Mouse (Mus musculus) c-Kit-positive CD71-negative TER-119-negative erythroid progenitor cells, embryonic 14.5 days (primary cell): ENCODE measurements around the gene Cfap161.

Source experiments
- DNase-seq: peaks from one replicate; pipeline ENCODE4 v3.0.0-alpha.2; 2013; ENCODE audit warnings: low read depth

The Cfap161 gene

DNA sequence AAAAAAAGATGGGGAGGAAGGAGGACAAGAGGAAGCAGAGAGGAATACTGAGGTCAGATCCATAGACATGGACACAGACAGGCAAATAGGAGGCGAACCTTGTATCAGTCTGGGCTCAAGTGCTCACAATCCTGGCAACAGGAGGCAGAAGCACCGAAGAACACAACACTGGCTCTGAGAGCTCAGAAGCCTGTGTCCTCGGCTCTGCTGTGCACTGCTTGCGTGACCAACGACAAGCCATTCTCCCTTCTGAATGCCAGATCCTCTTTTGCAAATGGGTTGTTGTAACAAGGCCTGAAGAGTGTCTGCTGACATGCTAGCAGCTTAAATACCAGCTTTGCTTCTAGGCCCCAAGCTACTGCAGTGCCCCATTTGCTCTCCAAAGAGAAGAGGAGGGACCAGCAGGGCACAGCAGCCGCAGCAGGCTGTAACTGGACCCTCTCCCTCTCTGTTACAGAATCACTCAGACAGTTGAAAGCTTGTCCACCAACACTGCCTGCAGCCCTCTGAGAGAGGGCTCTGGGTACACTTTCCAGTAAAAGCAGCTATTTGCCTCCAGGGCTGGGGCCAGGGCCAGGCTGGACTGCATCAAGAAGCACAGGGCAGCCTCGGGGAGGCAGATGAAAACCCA, 54.9 kb downstream of the Cfap161 start:
- DNase-seq, result no peak

DNA sequence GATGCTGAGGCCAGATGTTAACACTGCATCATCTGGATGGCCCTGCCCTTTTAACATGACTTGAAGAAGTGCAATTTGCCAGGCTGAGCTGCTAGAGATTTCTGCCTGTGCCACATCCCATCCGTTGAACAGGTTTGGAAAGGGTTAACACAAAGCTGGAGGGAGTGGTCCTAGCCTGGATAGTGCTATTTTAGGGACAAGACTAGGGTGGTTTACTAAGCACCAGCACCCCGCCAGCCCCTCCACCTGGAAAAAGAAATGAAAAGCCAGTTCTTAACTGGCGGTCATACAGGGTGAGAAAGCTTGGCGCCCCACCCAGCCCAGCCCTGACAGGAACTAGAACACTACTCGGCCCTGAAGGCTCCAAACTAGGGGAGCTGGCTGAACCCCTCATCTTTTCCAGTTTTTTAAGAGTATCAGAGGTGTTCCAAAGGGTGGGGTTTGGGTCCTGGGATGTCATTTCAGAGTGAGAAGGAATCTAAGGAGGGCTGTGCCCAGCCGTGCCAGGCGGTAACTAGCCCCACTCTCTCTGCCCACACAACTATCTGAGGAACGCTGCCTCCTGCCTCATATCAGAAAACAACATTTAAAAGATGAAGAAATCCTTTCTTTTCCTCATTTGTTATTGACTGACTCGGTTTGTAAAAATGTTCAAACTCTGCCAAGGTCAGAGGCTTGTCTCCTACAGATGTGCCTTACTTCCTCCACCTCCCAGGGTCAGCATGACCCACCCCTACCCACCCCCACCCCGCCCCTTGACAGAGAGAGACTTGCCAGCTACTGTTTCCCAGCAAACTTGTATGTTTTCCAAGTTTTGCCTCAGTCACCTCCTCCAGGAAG, 55.8 kb downstream of the Cfap161 start:
- DNase-seq, result no peak

DNA sequence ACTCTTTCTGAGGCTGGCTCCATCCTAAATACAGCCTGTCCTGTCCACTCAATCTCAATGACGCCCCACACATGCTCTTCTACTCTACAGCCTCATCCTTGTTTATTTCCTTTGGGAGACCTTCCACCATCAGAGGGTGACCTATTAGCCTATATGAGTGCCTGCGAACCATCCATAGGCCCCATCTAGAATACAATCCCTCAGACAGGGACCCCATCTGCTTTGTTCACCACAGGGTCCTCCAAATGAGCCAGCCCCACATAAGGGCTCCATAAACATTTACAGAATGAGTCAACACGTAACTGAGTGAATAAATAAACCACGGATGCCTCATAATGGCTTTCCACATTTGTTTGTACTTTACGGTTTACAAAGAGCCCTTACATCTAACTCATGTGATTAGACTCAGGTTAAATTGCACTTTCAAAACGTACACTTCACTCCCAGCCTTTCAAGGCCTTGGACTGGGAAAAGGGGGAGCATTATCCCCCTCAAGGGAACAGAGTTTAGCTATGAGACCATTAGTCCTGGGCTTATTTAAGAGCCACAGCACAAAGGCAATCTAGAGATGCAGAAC, 56.7 kb downstream of the Cfap161 start:
- no peak for DNase-seq

DNA sequence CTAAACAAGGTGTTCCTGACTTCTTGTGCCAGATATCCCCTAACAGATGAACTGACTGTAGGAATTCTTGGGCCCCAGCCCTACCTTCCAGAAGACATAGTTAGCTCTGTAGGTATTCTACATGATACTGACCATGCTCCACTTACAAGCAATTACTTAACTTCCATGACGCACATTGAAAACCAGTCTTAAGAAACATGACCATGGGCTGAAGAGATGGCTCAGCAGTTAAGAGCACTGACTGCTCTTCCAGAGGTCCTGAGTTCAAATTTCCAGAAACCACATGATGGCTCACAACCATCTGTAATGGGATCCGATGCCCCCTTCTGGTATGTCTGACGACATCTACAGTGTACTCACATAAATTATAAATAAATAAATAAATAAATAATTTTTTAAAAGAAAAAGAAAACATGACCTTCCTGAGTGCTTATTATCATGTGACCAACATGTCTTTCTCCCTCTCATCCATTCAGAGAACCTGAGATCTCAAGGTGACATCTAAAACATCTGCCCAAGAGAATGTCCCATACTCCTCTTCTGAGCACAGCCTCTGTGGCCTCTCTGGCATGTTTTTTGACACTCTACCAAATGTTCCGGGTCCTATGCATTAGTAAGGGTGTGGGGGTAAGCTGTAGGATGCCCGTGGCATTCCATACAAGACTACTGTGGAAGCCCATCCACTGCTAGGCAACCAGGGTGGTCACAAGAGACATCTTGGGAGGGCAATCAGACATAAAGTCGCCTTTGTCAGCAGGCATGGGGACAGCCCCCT, 58.2 kb downstream of the Cfap161 start:
- no peak for DNase-seq

DNA sequence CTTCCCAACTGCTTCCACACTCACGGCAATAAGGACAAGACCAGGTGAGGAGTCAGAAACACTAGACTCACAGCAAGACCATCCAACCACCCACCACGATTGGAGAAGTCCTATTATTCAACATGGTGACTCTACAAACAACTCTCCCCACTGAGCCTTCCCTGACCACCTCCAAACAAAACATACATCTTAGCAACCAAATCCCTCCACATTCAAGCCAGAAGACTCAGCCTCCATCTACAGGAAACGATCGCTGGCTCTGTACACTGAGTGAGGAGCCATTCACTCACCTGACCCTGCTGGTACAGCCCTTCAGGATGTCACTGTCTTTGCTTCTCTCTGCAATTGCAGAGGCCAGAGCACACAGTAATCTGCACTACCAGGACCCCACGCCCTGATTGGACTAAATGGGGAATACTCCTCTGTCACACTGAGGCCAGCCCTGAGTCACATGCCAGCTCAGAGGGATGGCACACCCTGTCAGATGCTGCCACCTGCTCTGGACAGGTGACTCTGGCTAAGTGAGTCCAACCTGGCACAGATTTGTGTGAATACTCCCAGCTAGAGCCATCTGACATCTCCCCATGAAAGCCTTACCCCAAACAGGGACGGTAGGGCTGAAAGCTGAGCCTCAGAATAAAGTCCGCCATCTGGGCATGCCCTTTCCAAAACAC, 59.4 kb downstream of the Cfap161 start:
- no peak for DNase-seq

DNA sequence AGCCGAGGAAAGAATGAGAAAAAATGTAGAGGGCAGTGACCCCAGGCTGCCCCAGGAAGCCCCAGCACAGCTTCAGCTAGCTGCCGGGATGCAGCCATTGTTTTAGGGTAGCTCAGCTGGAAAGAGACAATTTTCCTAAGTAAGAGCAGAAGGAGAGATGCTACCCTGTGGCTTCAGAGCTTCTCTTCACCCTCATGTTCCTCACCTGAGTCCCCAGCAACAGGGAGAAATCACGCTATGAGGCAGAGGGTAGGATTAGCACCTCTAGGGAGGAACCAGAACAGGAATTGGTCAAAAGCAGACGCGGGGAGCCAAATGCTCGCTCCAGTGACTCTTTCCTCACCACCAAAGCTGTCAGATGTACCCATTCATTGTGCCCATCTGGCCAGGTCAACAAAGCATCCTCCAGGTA, 60.0 kb downstream of the Cfap161 start:
- DNase-seq, result no peak

DNA sequence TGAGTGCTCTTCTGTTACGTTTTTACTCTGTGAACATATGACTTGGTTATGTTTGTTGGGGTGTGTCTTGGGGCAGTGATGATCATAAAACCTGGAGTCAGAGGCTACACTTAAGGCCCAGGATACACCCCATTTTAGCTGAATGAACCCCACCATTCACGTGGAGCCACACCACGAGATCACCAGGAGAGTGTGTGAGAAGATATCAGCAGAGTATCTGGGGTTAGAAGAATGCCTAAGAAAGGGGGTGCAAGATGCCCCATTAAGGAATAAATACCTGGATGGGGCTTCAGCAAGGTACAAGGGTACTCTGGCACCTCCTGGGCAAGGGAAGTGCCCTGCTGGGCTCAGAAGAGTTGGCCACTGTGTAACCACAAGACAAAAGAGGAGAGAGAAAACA, 60.4 kb downstream of the Cfap161 start:
- DNase-seq, result no peak

DNA sequence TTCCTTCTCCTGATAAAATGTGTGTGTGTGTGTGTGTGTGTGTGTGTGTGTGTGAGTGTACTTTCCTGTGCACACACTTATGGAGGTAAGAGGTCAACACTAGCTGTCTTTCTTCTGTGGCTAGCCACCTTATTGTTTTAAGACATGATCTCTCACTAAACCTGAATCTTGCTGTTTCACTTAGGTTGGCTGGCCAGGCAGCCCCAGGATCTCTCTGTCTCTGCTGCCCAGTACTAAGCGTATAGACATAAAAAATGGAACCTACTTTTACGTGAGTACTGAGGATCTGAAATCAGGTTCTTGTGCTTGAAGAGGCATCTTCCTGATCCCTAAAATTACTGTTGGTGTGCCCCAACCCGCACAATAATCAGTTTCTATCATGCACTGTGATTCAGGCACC, 61.9 kb downstream of the Cfap161 start:
- no peak for DNase-seq

DNA sequence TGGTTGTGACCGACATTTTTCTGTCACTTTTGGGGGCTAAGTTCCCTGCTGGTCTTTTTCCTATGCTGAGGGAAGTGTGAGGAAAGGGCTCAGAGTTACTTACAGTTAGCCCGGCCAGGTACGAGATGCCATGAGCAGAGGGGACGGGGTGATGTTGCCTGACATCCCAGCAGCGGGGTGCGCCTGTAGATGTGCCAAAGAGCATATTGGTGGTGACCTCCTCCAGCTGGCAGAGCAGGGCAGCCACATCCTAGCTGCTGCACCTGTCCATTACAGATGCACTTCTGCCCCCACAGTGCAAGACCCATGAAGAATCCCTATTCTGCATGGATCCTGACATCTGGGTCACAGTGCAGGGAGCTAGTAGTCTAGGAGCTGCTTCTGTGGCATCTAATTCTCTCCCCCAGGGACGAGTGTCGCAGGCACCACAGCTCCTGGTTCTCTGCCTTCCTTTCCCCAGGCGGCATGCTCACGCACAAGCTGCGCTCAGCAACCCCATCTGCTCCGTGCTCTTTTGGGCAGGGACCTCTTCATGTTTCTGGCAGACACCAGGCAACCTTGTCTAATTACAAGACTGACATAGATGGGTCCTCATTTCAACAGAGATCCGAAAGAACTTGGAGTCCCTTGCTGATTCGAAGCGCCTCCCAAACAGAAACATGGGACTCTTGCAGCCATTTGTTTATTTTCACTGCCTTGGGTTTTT, 62.6 kb downstream of the Cfap161 start:
- no peak for DNase-seq

DNA sequence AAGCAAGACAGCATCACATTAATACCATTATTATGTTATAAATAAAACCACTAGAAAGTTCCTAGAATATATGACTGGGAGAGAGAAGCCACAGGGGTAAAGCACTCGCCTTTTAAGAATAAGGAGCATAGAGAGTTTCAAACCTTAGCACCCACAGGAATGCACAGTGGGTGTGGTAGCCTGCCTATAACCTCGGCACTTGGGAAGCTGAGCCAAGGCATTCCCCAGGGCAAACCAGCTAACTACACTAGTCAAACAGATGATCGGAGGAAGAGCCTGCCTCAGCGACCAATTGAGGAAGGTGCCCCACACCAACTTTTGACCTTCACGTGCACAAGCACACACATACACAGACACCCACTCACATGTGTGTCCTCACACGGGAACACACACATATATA, 63.4 kb downstream of the Cfap161 start:
- no peak for DNase-seq

DNA sequence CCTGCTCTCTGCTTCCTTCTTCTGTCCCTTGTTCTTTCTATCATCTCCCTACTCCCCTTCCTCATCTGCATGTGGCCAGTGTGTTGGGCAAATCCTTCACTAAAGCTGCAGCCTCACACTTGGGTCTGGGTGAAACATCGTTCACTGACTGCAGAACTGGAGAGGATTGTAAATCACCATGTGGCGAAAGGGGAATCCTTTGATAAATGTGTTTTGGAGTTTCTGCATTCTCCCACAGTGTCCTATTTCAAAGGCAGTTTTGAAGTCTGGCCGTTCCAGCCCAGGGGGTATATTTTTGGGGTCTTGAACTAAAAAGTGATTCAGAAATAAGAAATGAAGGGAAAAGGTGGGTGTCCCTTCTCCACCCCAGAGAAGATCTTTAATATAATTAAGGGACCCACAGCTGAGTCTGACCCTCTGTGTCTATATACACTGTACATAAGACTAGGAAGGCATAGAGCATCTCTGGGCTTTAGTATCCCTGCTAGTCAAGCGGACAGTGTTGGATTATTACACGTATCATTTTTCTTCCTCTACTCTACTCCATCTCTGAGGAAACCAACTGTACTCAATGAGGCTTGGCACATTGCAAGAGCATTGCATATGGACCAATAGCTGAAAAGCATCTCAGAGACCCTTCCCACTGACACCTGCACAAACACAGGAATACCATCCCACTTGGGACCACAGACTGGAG, 67.6 kb downstream of the Cfap161 start:
- no peak for DNase-seq

DNA sequence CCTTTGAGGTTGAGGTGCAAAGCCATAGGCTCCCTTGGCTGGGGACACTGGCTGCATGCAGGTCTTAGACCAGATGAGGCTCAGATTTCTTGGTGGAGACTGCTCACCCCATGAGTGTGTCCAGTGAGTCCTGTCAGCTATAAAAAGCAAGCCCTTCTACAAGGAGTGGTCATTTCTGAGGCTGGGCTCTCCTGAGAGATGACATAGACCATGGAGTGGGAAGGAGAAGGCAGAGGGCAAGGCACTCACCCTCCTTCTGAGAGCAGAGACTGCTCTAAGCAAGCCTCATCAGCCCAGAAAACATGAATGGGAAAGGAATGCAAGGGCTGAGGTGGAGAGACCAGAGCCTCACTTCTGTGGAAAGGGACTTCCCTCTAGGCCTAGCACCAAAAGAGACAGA, 68.9 kb downstream of the Cfap161 start:
- DNase-seq, result no peak

DNA sequence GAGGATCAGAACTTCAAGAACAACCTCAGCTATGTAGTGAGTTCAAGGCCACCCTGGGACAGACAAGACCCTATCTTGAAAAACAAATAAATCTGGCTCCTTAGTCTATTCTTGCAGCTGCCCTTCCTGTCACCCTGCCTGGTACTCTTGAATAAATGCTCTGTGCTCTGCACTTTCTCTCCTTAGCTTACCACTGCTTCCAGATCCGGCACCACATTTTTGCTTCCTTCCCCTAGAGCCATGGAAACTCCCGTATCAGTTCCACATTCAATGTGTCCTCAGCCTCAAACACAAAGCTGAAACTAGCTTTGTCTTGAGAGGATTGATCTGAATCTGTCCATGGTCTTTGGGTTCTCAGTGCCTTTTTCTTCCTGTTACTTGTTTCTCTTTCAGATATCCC, 70.1 kb downstream of the Cfap161 start:
- DNase-seq, result no peak
